Mouse (Mus musculus) layer of hippocampus, postnatal 10 days (tissue): ENCODE results near the gene Uqcrc1. TPM values are rescaled to one million over a fixed set of nuclear protein-coding genes. Genes with fewer than 3 reads are reported as not detected.

Experiments used
- DNase-seq, 2 experiments: peaks; one replicate each; pipeline ENCODE4 v3.0.0; 2021; ENCODE audit warnings: low spot score in 2 of 2
- microRNA-seq, 2 experiments: library from miRNA; unstranded; fragments of <30 nt; microRNA quantifications; one replicate each; pipeline ENCODE4 v1.2.0; 2021
- total RNA-seq, 2 experiments: library from RNA; stranded (reverse); gene quantifications; 2 replicates each; pipeline ENCODE4 v1.2.3; 2021

The Uqcrc1 gene
- total RNA-seq, 2 experiments from 2014 or later: 348 to 361 TPM

- DNase-seq: no peak
These were observed 46.8 kb downstream of the Uqcrc1 start for GRCm38 (mm10) chr9:108983209-108983608.

GRCm38 (mm10) chr9:108985710-108986109 lies 49.3 kb downstream of the Uqcrc1 start, which contains the start of gene Ucn2:
TSS of gene Ucn2 (plus strand) at chr9:108986010.
- DNase-seq: no peak

GRCm38 (mm10) chr9:108987704-108988350 lies 51.4 kb downstream of the Uqcrc1 start:
- no peak for DNase-seq

- peak in 1 of 2 experiments; percentile 19 for DNase-seq
These were observed 53.5 kb downstream of the Uqcrc1 start for GRCm38 (mm10) chr9:108989802-108990461.

- DNase-seq: peak; percentile 18 to 38
These were observed 54.0 kb downstream of the Uqcrc1 start for GRCm38 (mm10) chr9:108990462-108990820.

GRCm38 (mm10) chr9:108991428-108992084 lies 55.1 kb downstream of the Uqcrc1 start, which contains the start of gene Pfkfb4:
TSS of gene Pfkfb4 (plus strand) at chr9:108991778.
- peak; percentile 81 to 86 for DNase-seq

- DNase-seq: no peak
These were observed 55.6 kb downstream of the Uqcrc1 start for GRCm38 (mm10) chr9:108992085-108992469.

- no peak for DNase-seq
These were observed 56.4 kb downstream of the Uqcrc1 start for GRCm38 (mm10) chr9:108992620-108993361.

GRCm38 (mm10) chr9:108996411-108996810 lies 60.0 kb downstream of the Uqcrc1 start:
- DNase-seq: no peak

- peak in 1 of 2 experiments; percentile 28 for DNase-seq
These were observed 62.1 kb downstream of the Uqcrc1 start for GRCm38 (mm10) chr9:108998287-108999166.

GRCm38 (mm10) chr9:108999167-108999526 lies 62.7 kb downstream of the Uqcrc1 start:
- DNase-seq: peak in 1 of 2 experiments; percentile 36

Small RNA genes lying within 50 kb of the gene (microRNA-seq; reads per million reads assigned to microRNA genes)
- 0 reads per million in 2 experiments for gene Mir711

Other genes starting within 250 kb of the Uqcrc1 start
- 10 to 100 TPM; 54.9 to 60.6 TPM for gene Prkar2a, start 247.3 kb upstream of the Uqcrc1 start, total RNA-seq
- 100 to 1,000 TPM; 180 to 190 TPM for gene Ip6k2, start 152.8 kb upstream of the Uqcrc1 start, total RNA-seq
- gene Nckipsd, start 128.3 kb upstream of the Uqcrc1 start, total RNA-seq: 10 to 100 TPM; 40.7 to 43.4 TPM
- gene Celsr3, start 110.3 kb upstream of the Uqcrc1 start, total RNA-seq: 10 to 100 TPM; 64.6 to 78.9 TPM
- 10 to 100 TPM; 35.8 to 38.1 TPM for gene Slc26a6, start 83.3 kb upstream of the Uqcrc1 start, total RNA-seq
- under 1 TPM in 1 of 2 experiments, not detected in 1; 0.39 TPM for gene Tmem89, start 22.0 kb upstream of the Uqcrc1 start, total RNA-seq
- gene Col7a1, start 17.0 kb downstream of the Uqcrc1 start, total RNA-seq: 1 to 10 TPM; 3.9 to 4.8 TPM
- gene Ucn2, start 49.4 kb downstream of the Uqcrc1 start, total RNA-seq: under 1 TPM in 1 of 2 experiments, not detected in 1; 0.41 TPM
- 10 to 100 TPM; 20.9 to 26.7 TPM for gene Pfkfb4, start 55.1 kb downstream of the Uqcrc1 start, total RNA-seq
- gene Shisa5, start 101.9 kb downstream of the Uqcrc1 start, total RNA-seq: 10 to 100 TPM; 37.7 to 47.2 TPM
- gene Trex1, start 123.1 kb downstream of the Uqcrc1 start, total RNA-seq: 10 to 100 TPM; 11.9 to 13.2 TPM
- 10 to 100 TPM; 28.5 to 29.9 TPM for gene Atrip, start 137.5 kb downstream of the Uqcrc1 start, total RNA-seq
- 1 to 10 TPM; 6.1 to 7.3 TPM for gene Ccdc51, start 145.9 kb downstream of the Uqcrc1 start, total RNA-seq
- gene Tma7, start 146.0 kb downstream of the Uqcrc1 start, total RNA-seq: 100 to 1,000 TPM; 331 to 333 TPM
- 10 to 100 TPM; 87.8 to 89.8 TPM for gene Plxnb1, start 158.8 kb downstream of the Uqcrc1 start, total RNA-seq
- gene Fbxw21, start 225.4 kb downstream of the Uqcrc1 start, total RNA-seq: not detected